16 mouse cellular contexts compared by ENCODE assay signal in the genomic region with DNA sequence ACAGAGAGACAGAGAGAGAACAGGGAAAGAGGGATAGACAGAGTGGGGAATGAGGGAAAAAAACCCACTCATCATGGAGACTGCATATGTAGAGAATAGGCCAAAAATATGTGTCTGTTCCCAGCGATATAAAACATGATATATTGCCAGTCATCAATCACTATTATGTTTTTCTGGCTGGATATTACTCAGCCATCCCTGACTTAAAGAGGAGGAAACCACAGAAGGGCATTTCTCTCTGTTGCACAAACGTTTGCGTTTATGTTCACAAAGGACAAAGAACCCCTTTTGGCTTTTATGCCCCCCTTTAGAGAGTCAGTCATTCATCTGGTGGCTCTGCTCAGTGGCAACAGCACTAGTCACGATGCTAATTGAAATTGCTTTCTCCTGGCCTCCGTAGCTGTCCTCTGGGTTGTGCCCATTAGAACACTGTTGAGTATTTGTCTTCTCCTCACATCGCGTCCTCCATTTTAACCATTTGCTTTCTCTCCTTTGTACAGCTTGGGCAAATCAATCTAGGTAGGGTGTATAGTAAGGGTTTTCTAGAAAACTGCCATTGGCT. TPM values are rescaled to one million over a fixed set of nuclear protein-coding genes. Genes with fewer than 3 reads are reported as not detected.
DNase-seq lines count a peak whose midpoint lies in the region; ATAC-seq lines count a peak whose summit lies in the region.
"Had no signal": no experiment of that assay in that cellular context is flagged by ENCODE, and none has a peak within 500 bp of the region (broad histone marks: within the 10 kb centered on the region; RNA-seq: fewer than 3 reads in every experiment).

No protein-coding gene starts in this region.

- H3K9ac ChIP-seq in intestine, embryonic 15.5 days, result no peak overlapping the region
- no peak overlapping the region for H3K9ac ChIP-seq in intestine, embryonic 16.5 days (ENCODE audit: low read depth, low read length)
- H3K9ac ChIP-seq in limb, embryonic 11.5 days (ENCODE audit: low read length), result no peak overlapping the region
- H3K9ac ChIP-seq: forebrain, embryonic 13.5 days; lung, embryonic 15.5 days had no signal

- no peak overlapping the region for H3K4me3 ChIP-seq in intestine, embryonic 15.5 days (replicated peaks)
- H3K4me3 ChIP-seq in intestine, embryonic 16.5 days (ENCODE audit: low read length), result no peak overlapping the region
- H3K4me3 ChIP-seq in limb, embryonic 11.5 days (ENCODE audit: low read depth, low read length), result no peak overlapping the region
- H3K4me3 ChIP-seq: forebrain, embryonic 13.5 days; heart, embryonic 10.5 days; lung, embryonic 15.5 days had no signal

- H3K9me3 ChIP-seq in intestine, embryonic 15.5 days, result no peaks in the 10 kb centered on the region
- H3K9me3 ChIP-seq in intestine, embryonic 16.5 days (ENCODE audit: control insufficient read depth, low read length), result no peaks in the 10 kb centered on the region
- H3K9me3 ChIP-seq in limb, embryonic 11.5 days (ENCODE audit: control insufficient read depth, low read length), result no peaks in the 10 kb centered on the region
- H3K9me3 ChIP-seq: forebrain, embryonic 13.5 days; heart, embryonic 10.5 days; lung, embryonic 15.5 days had no signal

- no peaks in the 10 kb centered on the region for H3K36me3 ChIP-seq in intestine, embryonic 15.5 days
- H3K36me3 ChIP-seq in intestine, embryonic 16.5 days (ENCODE audit: control insufficient read depth, insufficient read depth, low read length), result no peaks in the 10 kb centered on the region
- H3K36me3 ChIP-seq in limb, embryonic 11.5 days (ENCODE audit: control insufficient read depth, insufficient read depth, low read length), result no peaks in the 10 kb centered on the region
- H3K36me3 ChIP-seq: heart, embryonic 10.5 days; lung, embryonic 15.5 days had no signal

- H3K27me3 ChIP-seq in intestine, embryonic 15.5 days (replicated peaks), result no peaks in the 10 kb centered on the region
- no peaks in the 10 kb centered on the region for H3K27me3 ChIP-seq in intestine, embryonic 16.5 days (replicated peaks; ENCODE audit: control insufficient read depth, insufficient read depth, low read length)
- no peaks in the 10 kb centered on the region for H3K27me3 ChIP-seq in limb, embryonic 11.5 days (ENCODE audit: control insufficient read depth, insufficient read depth, low read length)
- H3K27me3 ChIP-seq: forebrain, embryonic 13.5 days; lung, embryonic 15.5 days had no signal

- 40% methylated on average over 7 of the region's 7 CpGs for WGBS in intestine, embryonic 15.5 days
- 42% methylated on average over 7 of the region's 7 CpGs for WGBS in intestine, embryonic 16.5 days
- WGBS in limb, embryonic 11.5 days, result 31% methylated on average over 7 of the region's 7 CpGs

- DNase-seq in retina, postnatal 1 day, result peak; percentile 45
- DNase-seq in retina, embryonic 14.5 days (ENCODE audit: low spot score), result no peak
- no peak for DNase-seq in limb, embryonic 11.5 days (ENCODE audit: low spot score)
- DNase-seq in layer of hippocampus, postnatal 10 days (ENCODE audit: low spot score in 2 of 2), result no peak
- no peak for DNase-seq in lung, postnatal 25 days (ENCODE audit: low spot score)
- DNase-seq: cerebellum, adult 9-11 months; heart, postnatal 10 days; kidney, postnatal 4 days; midbrain, embryonic 14.5 days; thymus, postnatal 4 days had no signal

- no peak overlapping the region for H3K27ac ChIP-seq in intestine, embryonic 15.5 days
- H3K27ac ChIP-seq in intestine, embryonic 16.5 days (ENCODE audit: low read length), result no peak overlapping the region
- H3K27ac ChIP-seq in limb, embryonic 11.5 days (replicated peaks; ENCODE audit: low read depth, low read length), result peak overlapping the region; percentile 37
- H3K27ac ChIP-seq: forebrain, embryonic 13.5 days; heart, embryonic 10.5 days; lung, embryonic 15.5 days had no signal

- 0 out of 2 replicates have a peak overlapping the region, but pooled peaks have one; percentile 9 for H3K4me2 ChIP-seq in intestine, embryonic 15.5 days (replicated peaks)
- H3K4me2 ChIP-seq in intestine, embryonic 16.5 days (ENCODE audit: low read depth, low read length), result no peak overlapping the region
- H3K4me2 ChIP-seq in limb, embryonic 11.5 days (ENCODE audit: low read depth, severe bottlenecking), result no peak overlapping the region
- H3K4me2 ChIP-seq: forebrain, embryonic 13.5 days; lung, embryonic 15.5 days had no signal

- no peaks in the 10 kb centered on the region; the same call in 1 of the 2 replicates for H3K4me1 ChIP-seq in intestine, embryonic 15.5 days (replicated peaks)
- H3K4me1 ChIP-seq in intestine, embryonic 16.5 days (ENCODE audit: control insufficient read depth, insufficient read depth, low read length), result peaks cover under 1% of the 10 kb centered on the region; the same call in 1 of the 2 replicates
- peaks cover 13% of the 10 kb centered on the region; the same call in 1 of the 2 replicates for H3K4me1 ChIP-seq in limb, embryonic 11.5 days (ENCODE audit: control insufficient read depth, insufficient read depth, low read length)

- no peak for ATAC-seq in intestine, embryonic 15.5 days
- no peak for ATAC-seq in intestine, embryonic 16.5 days
- ATAC-seq in limb, embryonic 11.5 days (ENCODE audit: insufficient number of reproducible peaks, low FRiP score, low TSS enrichment, low read depth), result 0 out of 2 replicates have a peak, but pooled peaks have one; percentile 13
- ATAC-seq: forebrain, embryonic 13.5 days; inflammation-experienced regulatory T-cells, adult 6 months had no signal

RNA-seq across cellular contexts. Expression of gene Tanc1, which starts 18.4 kb away (rescaled TPM):
- 19.8 and 24.1 TPM in 2 replicates for polyA plus RNA-seq in intestine, embryonic 15.5 days (2015; fragmentation: Nextera tagmentation; extraction: Ambion mirVana)
- 20.8 and 21.5 TPM in 2 replicates for polyA plus RNA-seq in intestine, embryonic 16.5 days (2015; fragmentation: Nextera tagmentation; extraction: Ambion mirVana)
- polyA plus RNA-seq in limb, embryonic 11.5 days (2014; fragmentation: Nextera tagmentation; extraction: Ambion mirVana), result 51.6 and 62.5 TPM in 2 replicates
- total RNA-seq in layer of hippocampus, postnatal 10 days (2021), result 10 to 100 TPM; 20.9 to 32.2 TPM
